Mouse (Mus musculus): Measurements from ENCODE around the gene Lsm2. TPM values are rescaled to one million over a fixed set of nuclear protein-coding genes. Genes with fewer than 3 reads are reported as not detected.

Lsm2 gene
- polyA plus RNA-seq, 1 experiment from 2014 or later: 265 TPM

DNA sequence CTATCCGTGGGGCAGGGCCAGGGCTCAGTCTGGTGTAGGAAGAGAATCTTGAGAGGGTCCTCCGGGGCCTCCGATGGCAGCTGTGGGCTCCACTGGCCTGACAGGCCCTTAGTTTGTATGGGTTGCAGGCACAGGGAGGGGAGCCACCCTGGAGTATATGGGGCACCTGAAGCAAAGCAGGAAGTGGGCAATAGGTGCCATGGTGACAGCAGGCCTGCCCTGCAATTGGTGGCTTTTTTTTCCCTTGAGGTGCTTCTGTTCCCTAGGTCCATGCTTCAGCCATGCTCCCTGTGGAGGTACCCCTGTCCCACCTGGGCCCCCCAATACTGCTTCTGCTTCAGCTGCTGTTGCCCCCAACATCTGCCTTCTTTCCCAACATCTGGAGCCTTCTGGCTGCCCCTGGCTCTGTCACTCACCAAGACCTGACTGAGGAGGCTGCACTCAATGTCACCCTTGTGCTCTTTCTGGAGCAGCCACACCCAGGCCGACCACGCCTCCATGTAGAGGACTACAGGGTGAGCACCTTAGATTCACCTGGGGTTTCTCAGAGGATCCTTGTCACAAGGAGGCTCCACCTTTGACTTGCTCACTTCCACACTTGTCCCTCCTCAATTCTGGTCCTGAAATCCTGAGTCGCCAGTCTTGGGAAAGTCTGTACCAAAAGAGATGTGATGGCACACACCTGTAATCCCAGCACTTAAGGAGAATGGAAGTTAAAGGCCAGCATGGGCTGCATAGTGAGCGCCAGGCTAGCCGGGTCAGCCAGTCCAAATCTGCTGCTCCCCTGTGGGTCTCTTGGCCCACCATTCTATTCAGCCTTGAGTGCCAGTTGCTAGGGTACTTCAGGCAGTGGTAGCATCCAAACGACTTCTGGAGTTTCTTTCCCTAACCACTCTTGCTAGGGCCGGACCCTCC, 35.4 kb downstream of the Lsm2 start:
- DNase-seq: no peak
- H3K36me3 ChIP-seq (ENCODE audit: insufficient read depth): peaks cover 55% of the 10 kb centered on the region

DNA sequence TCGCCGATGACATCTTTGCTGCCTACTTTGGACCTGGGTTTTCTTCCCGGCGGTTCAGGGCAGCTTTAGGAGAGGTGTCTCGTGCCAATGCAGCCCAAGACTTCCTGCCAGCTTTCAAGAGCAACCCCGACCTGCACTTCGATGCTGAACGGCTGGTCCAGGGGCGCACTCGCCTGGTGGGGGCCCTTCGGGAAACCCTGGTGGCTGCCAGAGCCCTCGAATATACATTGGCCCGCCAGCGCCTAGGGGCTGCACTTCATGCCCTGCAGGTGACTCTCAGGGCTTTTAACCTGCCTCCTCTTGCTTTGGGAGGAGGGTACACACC, 36.0 kb downstream of the Lsm2 start:
- WGBS: 66% methylated on average over 14 of the region's 14 CpGs
- ATAC-seq (ENCODE audit: insufficient read depth) (no peak), DNase-seq (no peak)
- H3K27ac ChIP-seq (ENCODE audit: low read depth): no peak overlapping the region
- peaks cover 49% of the 10 kb centered on the region for H3K36me3 ChIP-seq (ENCODE audit: insufficient read depth)
- no peaks in the 10 kb centered on the region for H3K9me3 ChIP-seq (ENCODE audit: low read depth, low read length)
- no peak overlapping the region for H3K9ac ChIP-seq
- no peaks in the 10 kb centered on the region for H3K4me1 ChIP-seq (ENCODE audit: insufficient read depth)
- H3K4me2 ChIP-seq: no peak overlapping the region
- no peak for TF ChIP-seq CTCF (IDR thresholded peaks at IDR 0.05; ENCODE audit: low read depth)
- H3K27me3 ChIP-seq (ENCODE audit: insufficient read depth, low read length): no peaks in the 10 kb centered on the region
- H3K4me3 ChIP-seq (ENCODE audit: low read depth, low read length): no peak overlapping the region

More for the DNA sequence above, 35.4 kb downstream of the Lsm2 start:
- no peak for ATAC-seq (ENCODE audit: insufficient read depth)
- H3K4me3 ChIP-seq (ENCODE audit: low read depth, low read length): no peak overlapping the region
- H3K4me2 ChIP-seq: no peak overlapping the region
- H3K9ac ChIP-seq: no peak overlapping the region
- no peaks in the 10 kb centered on the region for H3K9me3 ChIP-seq (ENCODE audit: low read depth, low read length)
- H3K27ac ChIP-seq (ENCODE audit: low read depth): no peak overlapping the region
- no peaks in the 10 kb centered on the region for H3K4me1 ChIP-seq (ENCODE audit: insufficient read depth)
- H3K27me3 ChIP-seq (ENCODE audit: insufficient read depth, low read length): no peaks in the 10 kb centered on the region
- no peak for TF ChIP-seq CTCF (IDR thresholded peaks at IDR 0.05; ENCODE audit: low read depth)
- 72% methylated on average over 10 of the region's 10 CpGs for WGBS

DNA sequence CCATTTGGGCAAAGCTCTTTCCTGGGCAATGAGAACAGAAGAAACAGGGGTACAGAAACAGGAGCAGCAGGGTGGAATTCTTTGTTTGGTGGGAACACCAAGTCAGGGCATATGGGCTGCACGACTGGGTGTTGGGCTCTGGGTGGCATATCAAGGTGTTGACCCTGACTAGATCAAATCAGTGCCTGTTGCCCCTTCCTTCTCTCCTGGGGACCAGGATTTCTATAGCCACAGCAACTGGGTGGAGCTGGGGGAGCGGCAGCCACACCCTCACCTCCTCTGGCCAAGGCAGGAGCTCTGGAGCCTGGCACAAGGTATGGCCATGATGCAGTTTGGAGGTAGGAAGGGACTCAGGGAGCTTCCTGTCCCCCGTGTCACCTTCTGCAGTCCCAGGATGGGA, 36.5 kb downstream of the Lsm2 start:
- Histone ChIP-seq H3K27me3 (ENCODE audit: insufficient read depth, low read length) (no peaks in the 10 kb centered on the region), H3K4me2 (no peak overlapping the region), H3K27ac (ENCODE audit: low read depth) (no peak overlapping the region), H3K36me3 (ENCODE audit: insufficient read depth) (peaks cover 44% of the 10 kb centered on the region), H3K4me3 (ENCODE audit: low read depth, low read length) (no peak overlapping the region), H3K9ac (no peak overlapping the region), H3K9me3 (ENCODE audit: low read depth, low read length) (no peaks in the 10 kb centered on the region), H3K4me1 (ENCODE audit: insufficient read depth) (no peaks in the 10 kb centered on the region)
- whole genome bisulfite sequencing: 70% methylated on average over 3 of the region's 3 CpGs
- no peak for TF ChIP-seq CTCF (IDR thresholded peaks at IDR 0.05; ENCODE audit: low read depth)
- no peak for DNase-seq
- ATAC-seq (ENCODE audit: insufficient read depth): no peak

DNA sequence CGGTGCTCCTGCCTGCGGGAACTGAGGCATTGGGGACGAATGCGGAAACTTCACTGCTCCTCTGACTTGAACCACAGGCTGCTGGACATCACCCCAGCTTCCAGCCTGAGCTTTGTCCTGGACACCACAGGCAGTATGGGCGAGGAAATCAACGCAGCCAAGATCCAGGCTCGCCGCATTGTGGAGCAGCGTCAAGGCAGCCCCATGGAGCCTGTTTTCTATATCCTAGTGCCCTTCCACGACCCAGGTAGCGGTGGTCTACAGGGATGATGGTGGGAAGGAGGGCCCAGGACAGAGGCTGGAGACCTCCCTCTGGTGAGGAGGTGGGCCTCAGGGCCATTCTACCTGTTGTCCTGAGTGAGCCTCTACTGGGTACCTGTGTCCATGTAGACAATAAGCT, 38.2 kb downstream of the Lsm2 start:
- no peak for DNase-seq
- ATAC-seq (ENCODE audit: insufficient read depth): no peak
- H3K9ac ChIP-seq: no peak overlapping the region
- H3K4me3 ChIP-seq (ENCODE audit: low read depth, low read length): no peak overlapping the region
- H3K27ac ChIP-seq (ENCODE audit: low read depth): no peak overlapping the region
- no peaks in the 10 kb centered on the region for H3K27me3 ChIP-seq (ENCODE audit: insufficient read depth, low read length)
- no peaks in the 10 kb centered on the region for H3K4me1 ChIP-seq (ENCODE audit: insufficient read depth)
- 68% methylated on average over 11 of the region's 11 CpGs for WGBS
- TF ChIP-seq CTCF (IDR thresholded peaks at IDR 0.05; ENCODE audit: low read depth): no peak
- peaks cover 26% of the 10 kb centered on the region for H3K36me3 ChIP-seq (ENCODE audit: insufficient read depth)
- no peak overlapping the region for H3K4me2 ChIP-seq
- H3K9me3 ChIP-seq (ENCODE audit: low read depth, low read length): no peaks in the 10 kb centered on the region

DNA sequence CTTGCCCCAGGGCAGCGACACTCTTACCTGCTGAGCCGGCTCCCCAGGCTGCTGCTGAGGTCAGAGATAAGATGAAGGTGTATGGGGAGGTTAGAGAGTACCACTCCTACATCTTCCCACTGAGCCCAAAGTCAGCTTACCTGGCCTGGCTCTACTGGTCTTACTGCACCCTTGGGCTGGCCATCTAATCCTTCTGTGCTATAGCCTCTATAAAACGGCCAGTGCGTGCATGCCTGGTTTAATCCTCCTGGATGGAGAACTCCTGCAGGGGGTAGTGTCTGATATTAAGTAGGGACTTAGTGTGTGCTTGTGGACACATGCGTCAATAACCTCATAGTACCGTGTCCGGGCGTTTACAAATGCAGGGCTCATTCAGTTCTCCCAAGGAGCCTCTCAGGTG, 38.9 kb downstream of the Lsm2 start:
- H3K4me1 ChIP-seq (ENCODE audit: insufficient read depth): no peaks in the 10 kb centered on the region
- no peak overlapping the region for H3K4me3 ChIP-seq (ENCODE audit: low read depth, low read length)
- ATAC-seq (ENCODE audit: insufficient read depth) (no peak), DNase-seq (no peak)
- H3K27me3 ChIP-seq (ENCODE audit: insufficient read depth, low read length): no peaks in the 10 kb centered on the region
- 85% methylated on average over 8 of the region's 8 CpGs for WGBS
- no peak overlapping the region for H3K4me2 ChIP-seq
- no peak overlapping the region for H3K9ac ChIP-seq
- peaks cover 20% of the 10 kb centered on the region for H3K36me3 ChIP-seq (ENCODE audit: insufficient read depth)
- no peak overlapping the region for H3K27ac ChIP-seq (ENCODE audit: low read depth)
- H3K9me3 ChIP-seq (ENCODE audit: low read depth, low read length): no peaks in the 10 kb centered on the region
- no peak for TF ChIP-seq CTCF (IDR thresholded peaks at IDR 0.05; ENCODE audit: low read depth)

DNA sequence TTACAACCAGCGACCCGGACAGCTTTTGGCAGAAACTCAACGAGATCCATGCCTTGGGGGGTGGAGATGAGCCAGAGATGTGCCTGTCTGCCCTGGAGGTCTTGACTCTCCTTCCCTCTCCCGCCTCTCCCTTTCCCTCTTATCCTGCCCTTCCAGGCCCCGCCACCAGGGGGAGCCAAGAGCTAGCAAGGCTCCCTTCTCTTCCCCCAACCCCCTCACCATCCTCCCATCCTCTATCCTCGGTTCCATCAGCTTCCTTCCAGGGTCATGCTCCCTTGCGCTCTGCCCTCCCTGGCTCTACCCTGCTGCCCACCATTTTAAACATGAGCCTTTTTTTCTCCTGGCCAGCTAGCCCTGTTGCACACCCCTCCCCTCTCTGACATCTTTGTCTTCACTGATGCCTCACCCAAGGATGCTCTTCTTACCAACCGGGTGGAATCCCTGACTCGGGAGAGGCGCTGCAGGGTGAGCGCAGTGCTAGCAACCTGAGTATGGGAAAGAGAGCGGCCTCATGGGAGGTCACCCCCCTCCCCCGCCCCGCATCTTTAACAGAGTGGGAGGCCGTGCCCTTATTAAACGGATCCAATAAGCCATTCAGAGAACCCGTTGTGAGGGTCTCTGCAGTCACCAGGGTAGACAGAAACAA, 39.6 kb downstream of the Lsm2 start:
- Histone ChIP-seq H3K4me3 (ENCODE audit: low read depth, low read length) (no peak overlapping the region), H3K27me3 (ENCODE audit: insufficient read depth, low read length) (no peaks in the 10 kb centered on the region), H3K9me3 (ENCODE audit: low read depth, low read length) (no peaks in the 10 kb centered on the region), H3K27ac (ENCODE audit: low read depth) (no peak overlapping the region), H3K4me2 (peak overlapping the region; percentile 33), H3K4me1 (ENCODE audit: insufficient read depth) (peaks cover 4% of the 10 kb centered on the region; the same call in 1 of the 2 replicates), H3K9ac (no peak overlapping the region), H3K36me3 (ENCODE audit: insufficient read depth) (peaks cover 13% of the 10 kb centered on the region)
- ATAC-seq (ENCODE audit: insufficient read depth) (peak; percentile 57), DNase-seq (peak; percentile 90)
- WGBS: 8% methylated on average over 17 of the region's 17 CpGs
- TF ChIP-seq CTCF (IDR thresholded peaks at IDR 0.05; ENCODE audit: low read depth): peak; percentile 100

DNA sequence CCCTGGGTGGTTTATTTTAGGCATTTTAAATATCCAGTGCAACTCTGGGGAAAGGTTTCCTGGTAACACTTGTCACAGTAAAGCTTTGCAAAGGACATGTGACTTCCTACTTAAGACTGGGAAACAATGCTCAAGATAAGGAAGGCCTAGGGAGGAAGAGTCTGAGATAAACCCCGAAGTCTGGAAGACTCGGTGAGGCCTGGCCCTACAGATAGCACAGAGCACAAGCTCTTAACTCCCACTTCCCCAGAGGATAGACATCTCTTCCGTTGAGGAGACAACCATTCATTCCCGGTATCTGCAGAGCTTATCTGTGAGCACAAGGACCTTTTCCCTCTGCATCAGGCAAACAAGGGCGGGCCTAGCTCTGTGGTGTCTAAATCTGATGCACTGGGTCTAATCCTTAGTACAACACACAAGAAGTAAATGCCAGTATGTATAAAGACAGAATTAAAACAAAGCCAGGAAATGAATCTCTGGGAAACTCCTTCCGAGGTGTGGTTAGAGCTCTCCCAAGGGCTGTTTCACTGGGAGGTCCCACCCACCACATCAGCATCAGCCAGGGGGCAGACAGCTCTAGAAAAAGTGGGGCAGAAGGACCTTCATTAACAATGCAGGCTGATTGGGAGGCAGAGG, 40.3 kb downstream of the Lsm2 start:
- Histone ChIP-seq H3K9ac (no peak overlapping the region), H3K4me3 (ENCODE audit: low read depth, low read length) (no peak overlapping the region), H3K4me2 (no peak overlapping the region), H3K9me3 (ENCODE audit: low read depth, low read length) (no peaks in the 10 kb centered on the region), H3K36me3 (ENCODE audit: insufficient read depth) (peaks cover 8% of the 10 kb centered on the region; the same call in 1 of the 2 replicates), H3K27me3 (ENCODE audit: insufficient read depth, low read length) (no peaks in the 10 kb centered on the region), H3K27ac (ENCODE audit: low read depth) (no peak overlapping the region), H3K4me1 (ENCODE audit: insufficient read depth) (peaks cover 4% of the 10 kb centered on the region; the same call in 1 of the 2 replicates)
- DNase-seq (peak; percentile 26), ATAC-seq (ENCODE audit: insufficient read depth) (peak; percentile 23; the same call in 1 of the 2 replicates)
- 30% methylated on average over 6 of the region's 6 CpGs for WGBS
- no peak for TF ChIP-seq CTCF (IDR thresholded peaks at IDR 0.05; ENCODE audit: low read depth)

All from lung, embryonic 14.5 days (tissue).